Mouse (Mus musculus): ENCODE results near the gene Gm44973. TPM values are rescaled to one million over a fixed set of nuclear protein-coding genes. Genes with fewer than 3 reads are reported as not detected.
A peak's percentile ranks its signal among the peaks of the same experiment; 100 is the strongest.

The Gm44973 gene
- total and polyA plus RNA-seq, 3 experiments = not detected

DNA sequence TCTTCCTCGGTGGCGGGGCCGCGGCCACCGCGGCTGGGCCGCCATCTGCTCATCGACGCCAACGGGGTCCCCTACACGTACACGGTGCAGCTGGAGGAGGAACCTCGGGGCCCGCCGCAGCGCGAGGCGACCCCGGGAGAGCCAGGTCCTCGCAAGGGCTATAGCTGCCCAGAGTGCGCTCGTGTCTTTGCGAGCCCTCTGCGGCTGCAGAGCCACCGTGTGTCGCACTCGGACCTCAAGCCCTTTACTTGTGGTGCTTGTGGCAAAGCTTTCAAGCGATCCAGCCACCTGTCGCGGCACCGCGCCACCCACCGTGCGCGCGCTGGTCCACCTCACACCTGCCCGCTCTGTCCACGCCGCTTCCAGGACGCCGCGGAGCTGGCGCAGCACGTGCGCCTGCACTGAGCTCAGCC is 37.6 kb downstream of the Gm44973 start:
- no peak for ATAC-seq (ENCODE audit: extremely low read depth, insufficient number of reproducible peaks, low FRiP score, poor library complexity, severe bottlenecking)
- Histone ChIP-seq H3K4me3 (ENCODE audit: low read depth, low read length) (0 out of 2 replicates have a peak overlapping the region, but pooled peaks have one; percentile 1), H3K36me3 (replicated peaks) (no peaks in the 10 kb centered on the region), H3K9me3 (replicated peaks) (peaks cover 4% of the 10 kb centered on the region; the same call in 1 of the 2 replicates), H3K27me3 (ENCODE audit: insufficient read depth, low read length) (peaks cover 78% of the 10 kb centered on the region), H3K4me1 (ENCODE audit: insufficient read depth, low read depth, low read length) (peaks cover 6% of the 10 kb centered on the region; the same call in 1 of the 2 replicates)
- DNase-seq (ENCODE audit: low spot score) = no peak
- TF ChIP-seq GATA1 (IDR thresholded peaks at IDR 0.05; ENCODE audit: borderline replicate concordance, low read length) = no peak
- no peak for TF ChIP-seq CTCF (IDR thresholded peaks at IDR 0.05; ENCODE audit: low read depth, low read length)
- TF ChIP-seq TAL1 (conservative IDR thresholded peaks at IDR 0.05; ENCODE audit: low read depth, low read length) = no peak
- no peak for TF ChIP-seq POLR2AphosphoS5 (IDR thresholded peaks at IDR 0.05; ENCODE audit: insufficient replicate concordance, low read depth, low read length)
- no peak for TF ChIP-seq GATA2 (IDR thresholded peaks at IDR 0.05; ENCODE audit: borderline replicate concordance, low read depth, low read length)

DNA sequence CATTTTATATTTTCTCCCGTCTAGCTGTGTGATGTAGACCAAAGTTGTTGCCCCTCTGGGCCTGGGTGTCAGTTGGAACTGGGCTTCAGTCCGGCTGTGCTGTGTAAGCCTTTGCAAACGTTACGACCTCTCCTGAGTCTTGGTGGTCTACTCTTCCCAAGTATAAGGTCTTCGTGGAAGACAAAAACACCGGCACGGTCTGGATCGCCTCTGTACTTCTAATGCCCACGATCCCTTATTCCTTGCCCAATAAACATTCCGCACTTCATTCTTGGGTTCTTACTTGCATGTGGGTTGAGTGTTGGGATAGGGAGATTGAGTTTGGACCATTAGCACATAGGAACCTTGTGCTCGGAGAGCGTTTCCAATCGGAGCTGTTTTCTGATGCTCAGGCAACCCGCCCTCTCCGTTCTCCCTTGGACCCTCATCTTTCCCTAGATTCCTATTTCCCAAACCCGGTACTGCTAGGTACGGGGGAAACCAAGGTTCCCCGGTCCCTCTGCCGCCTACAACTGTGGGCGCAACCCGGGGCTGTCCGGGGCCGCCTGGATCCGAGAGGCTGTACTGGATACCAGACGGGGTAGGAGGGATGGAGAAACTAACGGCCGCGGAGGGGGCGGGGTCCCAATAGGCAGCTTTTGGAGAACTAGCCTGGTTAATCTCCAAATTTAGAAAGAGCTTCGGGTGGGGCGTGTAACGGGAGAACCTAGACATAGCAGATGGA is 38.3 kb downstream of the Gm44973 start:
- no peak for ATAC-seq (ENCODE audit: extremely low read depth, insufficient number of reproducible peaks, low FRiP score, poor library complexity, severe bottlenecking)
- Histone ChIP-seq H3K9me3 (replicated peaks) (peaks cover 4% of the 10 kb centered on the region; the same call in 1 of the 2 replicates), H3K36me3 (replicated peaks) (no peaks in the 10 kb centered on the region), H3K4me3 (ENCODE audit: low read depth, low read length) (no peak overlapping the region), H3K27me3 (ENCODE audit: insufficient read depth, low read length) (peaks cover 77% of the 10 kb centered on the region), H3K4me1 (ENCODE audit: insufficient read depth, low read depth, low read length) (peaks cover 6% of the 10 kb centered on the region; the same call in 1 of the 2 replicates)
- TF ChIP-seq TAL1 (conservative IDR thresholded peaks at IDR 0.05; ENCODE audit: low read depth, low read length) = no peak
- no peak for TF ChIP-seq POLR2AphosphoS5 (IDR thresholded peaks at IDR 0.05; ENCODE audit: insufficient replicate concordance, low read depth, low read length)
- TF ChIP-seq CTCF (IDR thresholded peaks at IDR 0.05; ENCODE audit: low read depth, low read length) = no peak
- TF ChIP-seq GATA1 (IDR thresholded peaks at IDR 0.05; ENCODE audit: borderline replicate concordance, low read length) = no peak
- no peak for TF ChIP-seq GATA2 (IDR thresholded peaks at IDR 0.05; ENCODE audit: borderline replicate concordance, low read depth, low read length)
- no peak for DNase-seq (ENCODE audit: low spot score)

DNA sequence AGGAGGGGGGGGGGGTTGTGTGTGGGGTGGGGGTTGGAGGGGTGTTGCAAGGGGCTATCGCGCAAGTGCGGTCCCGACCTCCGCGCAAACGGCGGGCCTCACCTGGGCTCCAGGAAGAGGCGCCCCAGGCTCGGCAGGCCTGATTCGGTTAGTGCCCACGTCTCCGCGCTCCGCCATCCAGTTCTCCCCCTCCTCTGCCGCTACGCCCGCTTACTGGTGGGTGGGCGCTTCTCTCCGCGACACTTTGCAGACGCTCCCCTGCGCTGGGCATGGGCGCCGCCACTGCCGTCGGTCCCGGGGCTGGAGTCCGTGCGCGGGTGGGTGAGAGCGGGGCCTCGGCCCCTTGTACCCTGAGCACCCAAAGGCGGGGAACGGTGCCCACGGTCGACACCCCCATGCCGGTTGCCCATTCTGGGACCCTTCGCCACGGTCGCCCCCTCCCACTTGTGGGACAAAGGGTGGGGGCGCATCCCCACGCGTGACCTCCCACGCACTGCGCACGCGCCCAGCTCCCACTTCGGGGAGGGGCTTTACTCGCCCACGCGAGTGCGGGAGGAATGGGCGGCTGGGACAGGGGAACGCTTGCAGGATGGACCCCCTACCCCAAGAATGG is 41.5 kb downstream of the Gm44973 start:
- DNase-seq (ENCODE audit: low spot score) (no peak), ATAC-seq (ENCODE audit: extremely low read depth, insufficient number of reproducible peaks, low FRiP score, poor library complexity, severe bottlenecking) (no peak)
- Histone ChIP-seq H3K9me3 (replicated peaks) (peaks cover 4% of the 10 kb centered on the region; the same call in 1 of the 2 replicates), H3K27me3 (ENCODE audit: insufficient read depth, low read length) (peaks cover 59% of the 10 kb centered on the region), H3K4me3 (ENCODE audit: low read depth, low read length) (no peak overlapping the region), H3K36me3 (replicated peaks) (peaks cover 5% of the 10 kb centered on the region), H3K4me1 (ENCODE audit: insufficient read depth, low read depth, low read length) (peaks cover 21% of the 10 kb centered on the region)
- no peak for TF ChIP-seq CTCF (IDR thresholded peaks at IDR 0.05; ENCODE audit: low read depth, low read length)
- TF ChIP-seq GATA2 (IDR thresholded peaks at IDR 0.05; ENCODE audit: borderline replicate concordance, low read depth, low read length) = no peak
- no peak for TF ChIP-seq POLR2AphosphoS5 (IDR thresholded peaks at IDR 0.05; ENCODE audit: insufficient replicate concordance, low read depth, low read length)
- no peak for TF ChIP-seq GATA1 (IDR thresholded peaks at IDR 0.05; ENCODE audit: borderline replicate concordance, low read length)

DNA sequence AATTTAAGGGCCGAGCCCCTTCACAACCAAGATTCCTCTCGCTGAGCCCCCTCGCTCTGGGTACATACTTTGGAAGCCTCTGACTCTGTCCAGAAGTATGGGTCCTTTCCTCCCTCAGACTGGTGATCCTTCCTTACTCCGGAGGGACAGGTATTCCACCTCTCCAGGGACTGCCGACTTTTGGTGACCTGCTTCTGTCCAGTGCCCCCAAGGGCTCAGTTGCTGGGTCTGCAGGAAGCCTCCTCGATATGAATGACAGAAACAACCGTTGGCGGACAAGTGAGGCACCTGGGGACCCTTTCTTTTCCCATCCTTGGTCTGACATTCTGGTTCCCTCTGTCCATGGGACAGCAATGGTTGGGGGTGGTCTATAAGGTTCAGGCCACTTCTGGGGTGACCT is 42.1 kb downstream of the Gm44973 start:
- Histone ChIP-seq H3K27me3 (ENCODE audit: insufficient read depth, low read length) (peaks cover 53% of the 10 kb centered on the region), H3K9me3 (replicated peaks) (peaks cover 4% of the 10 kb centered on the region; the same call in 1 of the 2 replicates), H3K4me3 (ENCODE audit: low read depth, low read length) (no peak overlapping the region), H3K4me1 (ENCODE audit: insufficient read depth, low read depth, low read length) (peaks cover 19% of the 10 kb centered on the region), H3K36me3 (replicated peaks) (peaks cover 5% of the 10 kb centered on the region)
- ATAC-seq (ENCODE audit: extremely low read depth, insufficient number of reproducible peaks, low FRiP score, poor library complexity, severe bottlenecking) = no peak
- TF ChIP-seq POLR2AphosphoS5 (IDR thresholded peaks at IDR 0.05; ENCODE audit: insufficient replicate concordance, low read depth, low read length) (no peak), GATA1 (IDR thresholded peaks at IDR 0.05; ENCODE audit: borderline replicate concordance, low read length) (no peak), CTCF (IDR thresholded peaks at IDR 0.05; ENCODE audit: low read depth, low read length) (no peak), GATA2 (IDR thresholded peaks at IDR 0.05; ENCODE audit: borderline replicate concordance, low read depth, low read length) (no peak), TAL1 (conservative IDR thresholded peaks at IDR 0.05; ENCODE audit: low read depth, low read length) (no peak)
- no peak for DNase-seq (ENCODE audit: low spot score)

DNA sequence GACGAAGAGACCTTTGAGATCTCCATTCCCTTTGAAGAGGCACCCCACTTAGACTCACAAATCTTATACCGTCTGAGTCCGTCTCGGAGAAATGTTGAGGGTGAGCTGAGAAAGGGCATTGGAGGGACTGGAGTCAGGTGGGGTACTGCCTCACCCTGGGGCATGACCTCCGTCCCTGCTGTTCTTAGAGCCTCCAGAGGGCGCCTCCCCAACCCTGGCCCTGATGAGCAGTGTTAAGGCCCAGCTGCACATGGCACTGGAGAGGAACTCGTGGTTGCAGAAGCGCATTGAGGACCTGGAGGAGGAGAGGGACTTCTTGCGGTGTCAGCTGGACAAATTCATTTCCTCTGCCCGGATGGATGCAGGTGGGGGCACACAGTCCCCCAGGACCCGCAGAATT is 42.5 kb downstream of the Gm44973 start:
- H3K36me3 ChIP-seq (replicated peaks) = peaks cover 5% of the 10 kb centered on the region
- no peak for ATAC-seq (ENCODE audit: extremely low read depth, insufficient number of reproducible peaks, low FRiP score, poor library complexity, severe bottlenecking)
- no peak for DNase-seq (ENCODE audit: low spot score)
- H3K4me3 ChIP-seq (ENCODE audit: low read depth, low read length) = no peak overlapping the region
- TF ChIP-seq GATA1 (IDR thresholded peaks at IDR 0.05; ENCODE audit: borderline replicate concordance, low read length) = no peak
- no peak for TF ChIP-seq POLR2AphosphoS5 (IDR thresholded peaks at IDR 0.05; ENCODE audit: insufficient replicate concordance, low read depth, low read length)
- TF ChIP-seq CTCF (IDR thresholded peaks at IDR 0.05; ENCODE audit: low read depth, low read length) = no peak
- no peak for TF ChIP-seq GATA2 (IDR thresholded peaks at IDR 0.05; ENCODE audit: borderline replicate concordance, low read depth, low read length)
- TF ChIP-seq TAL1 (conservative IDR thresholded peaks at IDR 0.05; ENCODE audit: low read depth, low read length) = no peak
- H3K4me1 ChIP-seq (ENCODE audit: insufficient read depth, low read depth, low read length) = peaks cover 19% of the 10 kb centered on the region
- peaks cover 4% of the 10 kb centered on the region; the same call in 1 of the 2 replicates for H3K9me3 ChIP-seq (replicated peaks)
- H3K27me3 ChIP-seq (ENCODE audit: insufficient read depth, low read length) = peaks cover 49% of the 10 kb centered on the region

DNA sequence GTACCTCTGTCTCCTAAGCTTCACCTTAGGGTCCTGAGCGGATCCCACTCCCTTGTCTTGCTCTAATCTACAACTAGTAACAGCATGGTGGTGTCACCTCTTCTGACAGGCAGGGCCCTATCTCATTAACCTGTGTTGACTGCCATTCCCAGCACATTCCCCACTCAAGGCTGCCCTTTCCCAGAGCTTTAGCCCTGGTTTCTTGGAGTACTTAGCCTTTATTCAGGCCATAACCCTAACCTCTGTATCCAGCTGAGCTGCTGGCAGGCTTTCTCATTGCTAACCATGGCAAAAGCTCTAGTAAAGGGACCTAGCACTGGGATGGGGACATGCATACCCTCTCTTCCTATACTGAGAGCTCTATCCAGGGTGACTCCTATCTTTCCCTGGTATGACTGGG is 43.3 kb downstream of the Gm44973 start:
- TF ChIP-seq TAL1 (conservative IDR thresholded peaks at IDR 0.05; ENCODE audit: low read depth, low read length) (no peak), GATA1 (IDR thresholded peaks at IDR 0.05; ENCODE audit: borderline replicate concordance, low read length) (no peak), GATA2 (IDR thresholded peaks at IDR 0.05; ENCODE audit: borderline replicate concordance, low read depth, low read length) (no peak), CTCF (IDR thresholded peaks at IDR 0.05; ENCODE audit: low read depth, low read length) (no peak), POLR2AphosphoS5 (IDR thresholded peaks at IDR 0.05; ENCODE audit: insufficient replicate concordance, low read depth, low read length) (no peak)
- Histone ChIP-seq H3K4me3 (ENCODE audit: low read depth, low read length) (no peak overlapping the region), H3K9me3 (replicated peaks) (no peaks in the 10 kb centered on the region)

More for the DNA sequence above, 43.3 kb downstream of the Gm44973 start:
- Histone ChIP-seq H3K4me1 (ENCODE audit: insufficient read depth, low read depth, low read length) (peaks cover 19% of the 10 kb centered on the region), H3K36me3 (replicated peaks) (peaks cover 5% of the 10 kb centered on the region), H3K27me3 (ENCODE audit: insufficient read depth, low read length) (peaks cover 41% of the 10 kb centered on the region)
- ATAC-seq (ENCODE audit: extremely low read depth, insufficient number of reproducible peaks, low FRiP score, poor library complexity, severe bottlenecking) (no peak), DNase-seq (ENCODE audit: low spot score) (no peak)

Measured in G1E (cell line).